Mouse (Mus musculus) spleen, adult 2 months (tissue): ENCODE measurements around the gene Chpf2.

Experiments
- CTCF ChIP-seq: fragments of 200-500 bp; IDR thresholded peaks from 2 replicates; pipeline ENCODE4 v1.5.1; 2011; ENCODE audit warnings: mild to moderate bottlenecking, inconsistent platforms; ENCODE audit not compliant: insufficient read depth, insufficient read length, insufficient replicate concordance; ENCODE audit errors: extremely low read depth
- POLR2A ChIP-seq: fragments of 200-500 bp; IDR thresholded peaks from 2 replicates; pipeline ENCODE4 v1.6.1; 2011; ENCODE audit warnings: low read depth, low read length, inconsistent platforms

DNA sequence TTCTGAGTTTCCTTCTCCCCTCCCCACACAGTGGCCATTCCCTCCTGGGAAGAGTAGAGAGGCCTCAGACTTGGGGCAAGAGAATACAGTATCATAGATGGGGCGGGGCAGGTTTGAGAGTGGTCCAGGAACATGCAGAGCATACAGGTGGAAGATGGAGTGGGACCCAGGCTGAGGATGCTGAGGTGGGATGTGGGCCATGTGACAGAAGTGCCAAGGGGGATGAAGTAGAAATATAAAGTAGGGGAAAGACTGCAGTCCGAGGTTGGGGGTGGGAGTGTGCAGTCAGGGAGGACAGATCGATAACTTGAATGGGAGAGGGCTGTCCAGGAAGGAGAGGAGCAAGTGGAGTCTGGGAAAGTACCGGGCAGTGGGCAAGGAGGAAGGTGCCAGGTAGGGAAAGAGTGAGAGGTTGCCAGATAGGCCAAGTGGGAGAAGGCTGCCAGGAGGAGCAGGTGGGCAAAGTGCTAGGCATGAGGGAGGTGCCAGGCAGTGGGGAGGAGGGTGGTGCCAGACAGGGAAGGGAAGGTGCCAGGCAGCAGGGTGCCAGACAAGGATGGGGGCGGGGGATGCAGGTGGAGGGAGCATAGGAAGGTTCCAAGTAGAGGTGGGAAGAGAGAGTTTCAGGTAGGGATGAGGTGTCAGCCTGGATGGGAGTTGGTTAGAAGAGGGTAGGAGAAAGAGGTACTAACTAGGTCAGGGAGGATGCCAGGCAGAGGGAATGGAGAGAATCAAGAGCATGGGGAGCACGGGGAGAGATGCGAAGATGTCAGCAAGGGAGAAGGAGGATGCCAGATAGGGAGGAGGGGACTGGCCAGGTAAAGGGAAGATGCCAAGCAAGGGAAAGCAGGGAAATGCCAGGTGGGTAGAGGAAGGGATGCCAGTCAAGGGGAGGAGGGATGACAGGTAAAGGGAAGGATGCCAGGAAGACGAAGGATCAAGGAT lies 36.8 kb downstream of the Chpf2 start:
- TF ChIP-seq CTCF (no peak), POLR2A (no peak)
